Mouse (Mus musculus): Measurements from ENCODE around the gene Cabin1.

Cabin1 gene

GRCm38 (mm10) chr10:75704212-75705185, 59.6 kb downstream of the Cabin1 start:
- CTCF ChIA-PET, result interaction anchor here (0.6 kb wide), 1 partner anchor 11 kb away, joined by 3 read pairs; no protein-coding TSS in a partner anchor

- CTCF ChIA-PET, result interaction anchor here (0.6 kb wide), 1 partner anchor 10 kb away, joined by 3 read pairs; no protein-coding TSS in a partner anchor
Observed at GRCm38 (mm10) chr10:75703504-75703903, 60.6 kb downstream of the Cabin1 start.

GRCm38 (mm10) chr10:75702494-75702893, 61.6 kb downstream of the Cabin1 start:
- CTCF ChIA-PET, result interaction anchor here (0.6 kb wide), 1 partner anchor 250 kb away, joined by 10 read pairs; no protein-coding TSS in a partner anchor

GRCm38 (mm10) chr10:75701280-75701679, 62.9 kb downstream of the Cabin1 start:
- CTCF ChIA-PET, result no interaction called here

- CTCF ChIA-PET, result no interaction called here
Observed at GRCm38 (mm10) chr10:75697693-75698092, 66.4 kb downstream of the Cabin1 start.

GRCm38 (mm10) chr10:75696597-75697355, 67.4 kb downstream of the Cabin1 start:
- CTCF ChIA-PET, result no interaction called here

- CTCF ChIA-PET, result no interaction called here
Observed at GRCm38 (mm10) chr10:75695521-75695920, 68.6 kb downstream of the Cabin1 start.

- CTCF ChIA-PET, result no interaction called here
Observed at GRCm38 (mm10) chr10:75695078-75695477, 69.1 kb downstream of the Cabin1 start.

GRCm38 (mm10) chr10:75694567-75694966, 69.6 kb downstream of the Cabin1 start:
- CTCF ChIA-PET, result interaction anchor here (0.6 kb wide), 1 partner anchor 12 kb away, joined by 7 read pairs; no protein-coding TSS in a partner anchor

GRCm38 (mm10) chr10:75693451-75694233, 70.5 kb downstream of the Cabin1 start:
- CTCF ChIA-PET, result interaction anchor here (1.1 kb wide), 1 partner anchor 10 kb away, joined by 3 read pairs; no protein-coding TSS in a partner anchor

GRCm38 (mm10) chr10:75688598-75688997, 75.5 kb downstream of the Cabin1 start:
- CTCF ChIA-PET, result no interaction called here

GRCm38 (mm10) chr10:75686724-75687123, 77.4 kb downstream of the Cabin1 start:
- CTCF ChIA-PET, result no interaction called here

GRCm38 (mm10) chr10:75684035-75685004, 79.8 kb downstream of the Cabin1 start:
- CTCF ChIA-PET, result no interaction called here

- CTCF ChIA-PET, result no interaction called here
Observed at GRCm38 (mm10) chr10:75680574-75681001, 83.6 kb downstream of the Cabin1 start.

- CTCF ChIA-PET, result no interaction called here
Observed at GRCm38 (mm10) chr10:75679204-75679603, 84.9 kb downstream of the Cabin1 start.

GRCm38 (mm10) chr10:75677989-75678388, 86.2 kb downstream of the Cabin1 start:
- CTCF ChIA-PET, result interaction anchor here (0.5 kb wide), 1 partner anchor 31 kb away, joined by 13 read pairs; no protein-coding TSS in a partner anchor

- CTCF ChIA-PET, result interaction anchor here (0.5 kb wide), 1 partner anchor 31 kb away, joined by 13 read pairs; no protein-coding TSS in a partner anchor
Observed at GRCm38 (mm10) chr10:75677571-75677970, 86.6 kb downstream of the Cabin1 start.

GRCm38 (mm10) chr10:75676819-75677565, 87.1 kb downstream of the Cabin1 start:
- CTCF ChIA-PET, result no interaction called here

GRCm38 (mm10) chr10:75676286-75676685, 87.9 kb downstream of the Cabin1 start:
- CTCF ChIA-PET, result no interaction called here

Measured in spleen, embryonic (tissue).